Mouse (Mus musculus): Measurements from ENCODE around the gene Plod3. TPM values are rescaled to one million over a fixed set of nuclear protein-coding genes. Genes with fewer than 3 reads are reported as not detected.

Plod3 gene
- polyA plus RNA-seq, 1 experiment from 2014 or later: 28.7 TPM

DNA sequence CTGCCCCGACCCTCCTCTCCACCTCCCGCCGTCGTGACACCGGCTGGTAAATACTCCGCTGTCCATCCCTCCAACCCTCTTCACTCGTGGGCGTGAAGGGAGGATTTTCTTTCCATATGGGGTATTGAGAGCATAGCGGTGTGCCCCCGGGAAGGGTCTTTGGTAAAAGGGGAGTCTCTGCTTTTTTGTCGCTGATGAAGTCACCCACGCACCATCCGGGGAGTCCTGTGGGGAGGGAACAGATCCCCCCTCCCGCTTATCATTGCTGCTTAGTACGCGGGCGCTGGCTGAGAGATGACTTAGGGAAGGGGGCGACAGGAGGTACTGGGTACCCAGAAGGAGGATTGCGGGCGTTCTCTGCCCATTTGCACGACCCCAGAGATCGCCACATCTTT is 43.6 kb downstream of the Plod3 start:
- DNase-seq (ENCODE audit: low spot score) (no peak), ATAC-seq (replicated peaks; ENCODE audit: low FRiP score) (no peak)
- WGBS: 16% methylated on average over 22 of the region's 22 CpGs
- Histone ChIP-seq H3K27ac (ENCODE audit: low read depth, low read length) (no peak overlapping the region), H3K4me1 (replicated peaks; ENCODE audit: control insufficient read depth, insufficient read depth, low read length) (peaks cover 23% of the 10 kb centered on the region), H3K9me3 (ENCODE audit: control insufficient read depth, low read length) (no peaks in the 10 kb centered on the region), H3K27me3 (replicated peaks; ENCODE audit: control insufficient read depth, insufficient read depth, low read length) (peaks cover 72% of the 10 kb centered on the region), H3K36me3 (ENCODE audit: control insufficient read depth, insufficient read depth, low read length) (no peaks in the 10 kb centered on the region; the same call in 1 of the 2 replicates), H3K9ac (ENCODE audit: low read depth, low read length) (no peak overlapping the region), H3K4me3 (ENCODE audit: low read depth, low read length) (0 out of 2 replicates have a peak overlapping the region, but pooled peaks have one; percentile 46), H3K4me2 (peak overlapping the region; percentile 80)

DNA sequence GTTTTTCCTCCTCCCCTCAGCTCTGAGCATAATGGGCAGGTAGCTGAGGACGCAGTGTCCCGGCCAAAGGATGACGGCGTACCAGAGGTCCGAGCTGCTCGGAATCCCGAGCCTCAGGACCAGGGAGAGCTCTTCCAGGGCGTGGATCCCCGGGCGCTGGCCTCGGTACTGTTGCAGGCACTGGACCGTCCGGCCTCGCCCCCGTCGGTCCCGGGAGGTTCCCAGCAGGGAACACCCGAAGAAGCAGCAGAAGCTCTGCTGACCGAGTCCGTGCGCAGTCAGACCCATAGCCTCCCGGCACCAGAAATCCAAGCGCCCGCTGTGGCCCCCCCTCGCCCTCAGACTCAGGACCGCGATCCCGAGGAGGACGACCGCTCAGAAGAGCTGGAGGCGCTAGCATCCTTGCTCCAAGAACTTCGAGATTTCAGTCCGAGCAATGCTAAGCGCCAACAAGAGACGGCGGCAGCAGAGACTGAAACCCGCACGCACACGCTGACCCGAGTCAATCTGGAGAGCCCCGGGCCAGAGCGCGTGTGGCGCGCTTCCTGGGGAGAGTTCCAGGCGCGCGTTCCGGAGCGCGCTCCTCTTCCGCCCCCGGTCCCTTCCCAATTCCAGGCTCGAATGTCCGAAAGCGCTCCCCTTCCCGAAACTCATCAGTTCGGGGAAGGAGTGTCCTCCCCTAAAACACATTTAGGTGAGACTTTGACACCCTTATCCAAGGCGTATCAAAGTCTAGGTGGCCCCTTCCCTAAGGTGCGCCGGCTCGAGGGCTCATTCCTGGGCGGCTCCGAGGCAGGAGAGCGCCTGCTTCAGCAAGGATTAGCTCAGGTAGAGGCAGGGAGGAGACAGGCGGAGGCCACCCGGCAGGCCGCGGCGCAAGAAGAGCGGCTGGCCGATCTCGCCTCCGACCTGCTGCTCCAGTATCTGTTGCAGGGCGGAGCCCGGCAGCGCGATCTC is 44.5 kb downstream of the Plod3 start:
- no peak overlapping the region for H3K9ac ChIP-seq (ENCODE audit: low read depth, low read length)
- peak; percentile 50 for DNase-seq (ENCODE audit: low spot score)
- WGBS: 3% methylated on average over 78 of the region's 78 CpGs

DNA sequence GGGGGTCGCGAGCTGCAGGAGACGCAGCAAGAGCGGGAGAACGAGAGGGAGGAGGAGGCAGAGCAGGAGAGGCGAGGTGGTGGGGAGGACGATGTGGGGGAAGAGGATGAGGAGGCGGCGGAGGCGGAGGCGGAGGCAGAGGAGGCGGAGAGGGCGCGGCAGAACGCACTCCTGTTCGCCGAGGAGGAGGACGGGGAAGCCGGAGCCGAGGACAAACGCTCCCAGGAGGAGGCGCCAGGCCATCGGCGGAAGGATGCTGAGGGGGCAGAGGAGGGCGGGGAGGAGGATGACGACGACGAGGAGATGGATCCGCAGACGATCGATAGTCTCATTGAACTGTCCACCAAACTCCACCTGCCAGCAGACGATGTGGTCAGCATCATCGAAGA is 45.2 kb downstream of the Plod3 start:
- peaks cover 23% of the 10 kb centered on the region for H3K4me1 ChIP-seq (replicated peaks; ENCODE audit: control insufficient read depth, insufficient read depth, low read length)
- ATAC-seq (replicated peaks; ENCODE audit: low FRiP score) (no peak), DNase-seq (ENCODE audit: low spot score) (peak; percentile 48)
- H3K27ac ChIP-seq (ENCODE audit: low read depth, low read length): no peak overlapping the region
- H3K27me3 ChIP-seq (replicated peaks; ENCODE audit: control insufficient read depth, insufficient read depth, low read length): peaks cover 56% of the 10 kb centered on the region
- no peak overlapping the region for H3K9ac ChIP-seq (ENCODE audit: low read depth, low read length)
- H3K4me2 ChIP-seq: peak overlapping the region; percentile 98
- no peaks in the 10 kb centered on the region for H3K9me3 ChIP-seq (ENCODE audit: control insufficient read depth, low read length)
- WGBS: under 1% methylated on average over 33 of the region's 33 CpGs
- H3K36me3 ChIP-seq (ENCODE audit: control insufficient read depth, insufficient read depth, low read length): no peaks in the 10 kb centered on the region; the same call in 1 of the 2 replicates
- peak overlapping the region; percentile 56 for H3K4me3 ChIP-seq (ENCODE audit: low read depth, low read length)

More for the DNA sequence above, 44.5 kb downstream of the Plod3 start:
- no peak for ATAC-seq (replicated peaks; ENCODE audit: low FRiP score)
- Histone ChIP-seq H3K36me3 (ENCODE audit: control insufficient read depth, insufficient read depth, low read length) (no peaks in the 10 kb centered on the region; the same call in 1 of the 2 replicates), H3K9me3 (ENCODE audit: control insufficient read depth, low read length) (no peaks in the 10 kb centered on the region), H3K4me1 (replicated peaks; ENCODE audit: control insufficient read depth, insufficient read depth, low read length) (peaks cover 23% of the 10 kb centered on the region), H3K27ac (ENCODE audit: low read depth, low read length) (no peak overlapping the region), H3K27me3 (replicated peaks; ENCODE audit: control insufficient read depth, insufficient read depth, low read length) (peaks cover 63% of the 10 kb centered on the region), H3K4me2 (peak overlapping the region; percentile 98), H3K4me3 (ENCODE audit: low read depth, low read length) (peak overlapping the region; percentile 56)

DNA sequence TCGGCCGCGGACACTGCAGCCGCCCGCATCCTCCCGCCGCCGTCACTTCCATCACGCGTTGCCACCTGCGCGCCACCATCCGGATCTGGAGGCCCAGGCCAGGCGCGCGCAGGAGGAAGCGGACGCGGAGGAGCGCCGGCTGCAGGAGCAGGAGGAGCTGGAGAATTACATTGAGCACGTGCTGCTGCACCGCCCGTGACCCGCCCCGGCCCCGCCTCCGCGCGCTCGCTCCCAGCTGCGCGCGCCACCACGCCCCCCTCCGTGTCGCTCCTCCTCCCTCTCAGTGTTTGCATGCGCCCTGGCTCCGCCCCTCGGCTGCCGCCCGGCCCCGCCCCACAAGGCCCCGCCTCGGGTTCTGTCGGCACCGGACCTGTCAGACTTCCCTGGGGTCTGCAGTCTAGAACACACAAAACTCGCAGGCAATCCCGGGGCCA is 45.8 kb downstream of the Plod3 start:
- Histone ChIP-seq H3K9ac (ENCODE audit: low read depth, low read length) (peak overlapping the region; percentile 59; the same call in 1 of the 2 replicates), H3K4me1 (replicated peaks; ENCODE audit: control insufficient read depth, insufficient read depth, low read length) (peaks cover 23% of the 10 kb centered on the region), H3K9me3 (ENCODE audit: control insufficient read depth, low read length) (no peaks in the 10 kb centered on the region), H3K4me3 (ENCODE audit: low read depth, low read length) (peak overlapping the region; percentile 56), H3K36me3 (ENCODE audit: control insufficient read depth, insufficient read depth, low read length) (peaks cover 4% of the 10 kb centered on the region; the same call in 1 of the 2 replicates), H3K4me2 (peak overlapping the region; percentile 98), H3K27ac (ENCODE audit: low read depth, low read length) (no peak overlapping the region), H3K27me3 (replicated peaks; ENCODE audit: control insufficient read depth, insufficient read depth, low read length) (peaks cover 51% of the 10 kb centered on the region)
- ATAC-seq (replicated peaks; ENCODE audit: low FRiP score) (peak; percentile 86), DNase-seq (ENCODE audit: low spot score) (peak; percentile 95)
- WGBS: under 1% methylated on average over 48 of the region's 49 CpGs

DNA sequence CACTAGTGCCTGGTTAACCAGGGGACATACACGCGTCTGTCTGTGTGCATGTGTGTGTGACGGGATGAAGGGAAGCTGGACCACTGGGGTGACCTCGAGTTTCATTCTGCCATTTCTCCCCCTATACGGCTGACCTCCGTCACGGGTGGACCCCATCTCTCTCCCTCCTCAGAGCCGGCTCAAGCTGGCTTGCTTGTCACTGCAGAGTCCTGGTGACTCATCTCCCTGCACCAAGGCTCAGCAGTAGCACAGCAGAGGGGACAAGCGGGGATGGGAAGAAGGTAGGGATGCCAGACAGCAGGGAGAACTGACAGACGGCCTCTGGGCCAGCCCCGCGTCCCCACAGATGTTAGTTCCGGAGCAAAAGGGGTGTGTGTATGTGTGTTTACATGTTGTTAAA is 49.4 kb downstream of the Plod3 start:
- Histone ChIP-seq H3K36me3 (ENCODE audit: control insufficient read depth, insufficient read depth, low read length) (peaks cover 22% of the 10 kb centered on the region; the same call in 1 of the 2 replicates), H3K4me1 (replicated peaks; ENCODE audit: control insufficient read depth, insufficient read depth, low read length) (peaks cover 15% of the 10 kb centered on the region), H3K9ac (ENCODE audit: low read depth, low read length) (no peak overlapping the region), H3K9me3 (ENCODE audit: control insufficient read depth, low read length) (no peaks in the 10 kb centered on the region), H3K4me2 (no peak overlapping the region), H3K27me3 (replicated peaks; ENCODE audit: control insufficient read depth, insufficient read depth, low read length) (peaks cover 15% of the 10 kb centered on the region), H3K27ac (ENCODE audit: low read depth, low read length) (no peak overlapping the region), H3K4me3 (ENCODE audit: low read depth, low read length) (no peak overlapping the region)
- no peak for DNase-seq (ENCODE audit: low spot score)
- 84% methylated on average over 13 of the region's 13 CpGs for WGBS
- ATAC-seq (replicated peaks; ENCODE audit: low FRiP score): no peak

DNA sequence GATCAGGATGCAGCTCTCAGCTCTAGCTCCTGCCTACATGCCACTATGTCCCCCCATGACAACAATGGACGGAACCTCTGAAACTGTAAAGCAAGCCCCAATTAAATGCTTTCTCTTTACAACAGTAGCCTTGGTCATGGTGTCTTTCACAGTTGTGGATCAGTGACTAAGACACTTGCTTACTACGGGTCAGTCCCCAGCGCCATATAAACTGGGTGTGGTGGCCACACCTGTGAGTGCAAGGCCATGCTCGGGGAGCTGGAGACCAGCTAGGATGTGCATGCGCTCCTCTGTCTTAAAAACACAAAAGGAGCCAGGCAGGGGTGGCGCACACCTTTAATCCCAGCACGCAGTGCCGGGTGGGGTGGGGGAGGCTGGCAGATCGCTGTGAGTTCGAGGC is 52.6 kb downstream of the Plod3 start:
- Histone ChIP-seq H3K4me1 (replicated peaks; ENCODE audit: control insufficient read depth, insufficient read depth, low read length) (no peaks in the 10 kb centered on the region; the same call in 1 of the 2 replicates), H3K4me2 (no peak overlapping the region), H3K4me3 (ENCODE audit: low read depth, low read length) (no peak overlapping the region), H3K36me3 (ENCODE audit: control insufficient read depth, insufficient read depth, low read length) (peaks cover 26% of the 10 kb centered on the region; the same call in 1 of the 2 replicates), H3K27ac (ENCODE audit: low read depth, low read length) (no peak overlapping the region), H3K9ac (ENCODE audit: low read depth, low read length) (no peak overlapping the region), H3K27me3 (replicated peaks; ENCODE audit: control insufficient read depth, insufficient read depth, low read length) (no peaks in the 10 kb centered on the region), H3K9me3 (ENCODE audit: control insufficient read depth, low read length) (no peaks in the 10 kb centered on the region)
- ATAC-seq (replicated peaks; ENCODE audit: low FRiP score) (no peak), DNase-seq (ENCODE audit: low spot score) (no peak)
- 91% methylated on average over 10 of the region's 10 CpGs for WGBS

DNA sequence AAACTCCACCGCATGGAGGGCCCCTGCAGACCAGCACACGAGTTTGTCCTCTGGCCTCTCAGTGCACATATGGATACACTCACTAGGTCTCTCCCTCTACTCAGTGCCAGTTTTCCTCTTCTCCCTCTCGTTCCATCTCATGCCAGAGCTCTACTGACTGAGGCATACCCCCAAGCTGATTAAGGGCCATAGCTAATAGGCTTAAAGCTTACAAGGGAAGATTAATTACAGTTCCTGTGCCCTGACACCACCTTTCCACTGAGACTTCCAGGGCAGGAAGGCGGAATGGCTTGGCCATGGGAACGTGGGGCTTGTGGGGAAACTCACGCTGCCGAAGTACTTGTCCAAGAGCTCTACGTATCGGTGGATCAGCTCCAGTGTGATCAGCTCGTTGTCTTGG is 54.6 kb downstream of the Plod3 start:
- Histone ChIP-seq H3K27ac (ENCODE audit: low read depth, low read length) (no peak overlapping the region), H3K9ac (ENCODE audit: low read depth, low read length) (no peak overlapping the region), H3K4me2 (no peak overlapping the region), H3K9me3 (ENCODE audit: control insufficient read depth, low read length) (no peaks in the 10 kb centered on the region), H3K36me3 (ENCODE audit: control insufficient read depth, insufficient read depth, low read length) (peaks cover 26% of the 10 kb centered on the region; the same call in 1 of the 2 replicates), H3K27me3 (replicated peaks; ENCODE audit: control insufficient read depth, insufficient read depth, low read length) (no peaks in the 10 kb centered on the region), H3K4me1 (replicated peaks; ENCODE audit: control insufficient read depth, insufficient read depth, low read length) (peaks cover 6% of the 10 kb centered on the region), H3K4me3 (ENCODE audit: low read depth, low read length) (no peak overlapping the region)
- ATAC-seq (replicated peaks; ENCODE audit: low FRiP score) (no peak), DNase-seq (ENCODE audit: low spot score) (no peak)
- WGBS: 90% methylated on average over 10 of the region's 10 CpGs

DNA sequence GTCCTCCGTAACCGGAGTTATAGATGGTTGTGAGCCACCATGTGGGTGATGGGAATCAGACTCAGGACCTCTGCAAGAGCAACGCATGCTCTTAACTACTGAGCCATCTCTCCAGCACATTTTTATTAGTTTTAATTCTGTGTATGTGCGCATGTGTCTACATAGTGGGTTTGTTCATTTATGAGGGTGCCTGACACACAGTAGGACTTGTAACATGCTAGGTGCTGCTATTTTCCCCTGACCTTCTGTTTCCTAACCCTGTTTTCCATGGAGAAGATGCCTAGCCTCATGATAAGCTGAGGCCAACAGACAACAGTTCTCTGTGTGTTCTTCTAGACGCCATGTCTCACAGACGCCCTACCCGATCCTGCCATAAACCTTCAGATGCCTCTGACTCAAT is 57.2 kb downstream of the Plod3 start:
- Histone ChIP-seq H3K36me3 (ENCODE audit: control insufficient read depth, insufficient read depth, low read length) (peaks cover 10% of the 10 kb centered on the region; the same call in 1 of the 2 replicates), H3K27ac (ENCODE audit: low read depth, low read length) (no peak overlapping the region), H3K9me3 (ENCODE audit: control insufficient read depth, low read length) (no peaks in the 10 kb centered on the region), H3K4me1 (replicated peaks; ENCODE audit: control insufficient read depth, insufficient read depth, low read length) (peaks cover 6% of the 10 kb centered on the region), H3K4me2 (no peak overlapping the region), H3K27me3 (replicated peaks; ENCODE audit: control insufficient read depth, insufficient read depth, low read length) (no peaks in the 10 kb centered on the region), H3K4me3 (ENCODE audit: low read depth, low read length) (no peak overlapping the region), H3K9ac (ENCODE audit: low read depth, low read length) (no peak overlapping the region)
- no peak for ATAC-seq (replicated peaks; ENCODE audit: low FRiP score)
- WGBS: 94% methylated on average over 7 of the region's 7 CpGs
- DNase-seq (ENCODE audit: low spot score): no peak
